Mouse (Mus musculus): ENCODE measurements around the gene Ern1. TPM values are rescaled to one million over a fixed set of nuclear protein-coding genes. Genes with fewer than 3 reads are reported as not detected.
"Not testable (repeated sequence)": the region's sequence is repeated elsewhere in the genome, so short reads cannot be mapped to it uniquely, and the experiment has no call there.

Gene Ern1
- polyA plus RNA-seq, 1 experiment from 2014 or later, result 5.3 TPM

GRCm38 (mm10) chr11:106500393-106501307 lies 13.0 kb upstream of the Ern1 start:
- Histone ChIP-seq H3K4me1 (peaks cover 4% of the 10 kb centered on the region; the same call in 1 of the 2 replicates), H3K36me3 (0 out of 2 replicates have a peak, but pooled peaks cover 2% of the 10 kb centered on the region), H3K4me3 (peak overlapping the region; percentile 89), H3K27ac (peak overlapping the region; percentile 99), H3K27me3 (ENCODE audit: insufficient read depth, poor library complexity, severe bottlenecking) (no peaks in the 10 kb centered on the region), H3K9me3 (no peaks in the 10 kb centered on the region)
- peak; percentile 99 for DNase-seq (ENCODE audit: low spot score)
- under 1% methylated on average over 54 of the region's 55 CpGs for WGBS

GRCm38 (mm10) chr11:106498739-106499379 lies 11.2 kb upstream of the Ern1 start:
- Histone ChIP-seq H3K27ac (no peak overlapping the region), H3K4me1 (peaks cover 4% of the 10 kb centered on the region; the same call in 1 of the 2 replicates), H3K9me3 (no peaks in the 10 kb centered on the region), H3K27me3 (ENCODE audit: insufficient read depth, poor library complexity, severe bottlenecking) (no peaks in the 10 kb centered on the region), H3K36me3 (0 out of 2 replicates have a peak, but pooled peaks cover 2% of the 10 kb centered on the region), H3K4me3 (no peak overlapping the region)
- WGBS, result 30% methylated on average over 4 of the region's 4 CpGs
- DNase-seq (ENCODE audit: low spot score), result no peak

- no peak for DNase-seq (ENCODE audit: low spot score)
- Histone ChIP-seq H3K9me3 (no peaks in the 10 kb centered on the region), H3K27me3 (ENCODE audit: insufficient read depth, poor library complexity, severe bottlenecking) (no peaks in the 10 kb centered on the region), H3K4me3 (no peak overlapping the region), H3K27ac (no peak overlapping the region), H3K36me3 (0 out of 2 replicates have a peak, but pooled peaks cover 2% of the 10 kb centered on the region), H3K4me1 (peaks cover 4% of the 10 kb centered on the region; the same call in 1 of the 2 replicates)
- 80% methylated on average over 2 of the region's 2 CpGs for WGBS
Measured at GRCm38 (mm10) chr11:106497926-106498325, 10.3 kb upstream of the Ern1 start.

- H3K9me3 ChIP-seq; H3K36me3 ChIP-seq; DNase-seq (ENCODE audit: low spot score); H3K4me3 ChIP-seq; H3K27me3 ChIP-seq (ENCODE audit: insufficient read depth, poor library complexity, severe bottlenecking); H3K4me1 ChIP-seq; H3K27ac ChIP-seq: not testable (repeated sequence)
- WGBS, result 84% methylated on average over 2 of the region's 2 CpGs
Measured at GRCm38 (mm10) chr11:106497009-106497408, 9.4 kb upstream of the Ern1 start.

GRCm38 (mm10) chr11:106492984-106493669 lies 5.5 kb upstream of the Ern1 start:
- DNase-seq (ENCODE audit: low spot score), result no peak
- 77% methylated on average over 7 of the region's 7 CpGs for WGBS

GRCm38 (mm10) chr11:106491393-106491792 lies 3.7 kb upstream of the Ern1 start:
- peaks cover 17% of the 10 kb centered on the region for H3K4me1 ChIP-seq
- no peak overlapping the region for H3K4me3 ChIP-seq
- no peaks in the 10 kb centered on the region for H3K27me3 ChIP-seq (ENCODE audit: insufficient read depth, poor library complexity, severe bottlenecking)
- 4% methylated on average over 3 of the region's 3 CpGs for WGBS
- H3K27ac ChIP-seq, result no peak overlapping the region
- H3K9me3 ChIP-seq, result no peaks in the 10 kb centered on the region
- DNase-seq (ENCODE audit: low spot score), result no peak
- no peaks in the 10 kb centered on the region for H3K36me3 ChIP-seq

More at GRCm38 (mm10) chr11:106492984-106493669, 5.5 kb upstream of the Ern1 start:
- Histone ChIP-seq H3K36me3 (no peaks in the 10 kb centered on the region), H3K27ac (no peak overlapping the region), H3K9me3 (no peaks in the 10 kb centered on the region), H3K27me3 (ENCODE audit: insufficient read depth, poor library complexity, severe bottlenecking) (no peaks in the 10 kb centered on the region), H3K4me1 (peaks cover 10% of the 10 kb centered on the region), H3K4me3 (no peak overlapping the region)

GRCm38 (mm10) chr11:106490600-106490999 lies 2.9 kb upstream of the Ern1 start:
- not testable (repeated sequence) for H3K27me3 ChIP-seq (ENCODE audit: insufficient read depth, poor library complexity, severe bottlenecking); H3K4me3 ChIP-seq; H3K27ac ChIP-seq; H3K36me3 ChIP-seq; DNase-seq (ENCODE audit: low spot score); H3K9me3 ChIP-seq
- 83% methylated on average over 6 of the region's 6 CpGs for WGBS
- H3K4me1 ChIP-seq, result peaks cover 18% of the 10 kb centered on the region

GRCm38 (mm10) chr11:106490057-106490456 lies 2.4 kb upstream of the Ern1 start:
- Histone ChIP-seq H3K9me3 (no peaks in the 10 kb centered on the region), H3K36me3 (no peaks in the 10 kb centered on the region), H3K4me3 (no peak overlapping the region), H3K27me3 (ENCODE audit: insufficient read depth, poor library complexity, severe bottlenecking) (no peaks in the 10 kb centered on the region), H3K4me1 (peaks cover 18% of the 10 kb centered on the region), H3K27ac (no peak overlapping the region)
- no peak for DNase-seq (ENCODE audit: low spot score)
- 65% methylated on average over 10 of the region's 10 CpGs for WGBS

GRCm38 (mm10) chr11:106489036-106489693 lies 1.5 kb upstream of the Ern1 start:
- Histone ChIP-seq H3K4me3 (no peak overlapping the region), H3K36me3 (no peaks in the 10 kb centered on the region), H3K27me3 (ENCODE audit: insufficient read depth, poor library complexity, severe bottlenecking) (no peaks in the 10 kb centered on the region), H3K27ac (0 out of 2 replicates have a peak overlapping the region, but pooled peaks have one; percentile 91), H3K9me3 (no peaks in the 10 kb centered on the region), H3K4me1 (peaks cover 18% of the 10 kb centered on the region)
- no peak for DNase-seq (ENCODE audit: low spot score)
- 54% methylated on average over 7 of the region's 7 CpGs for WGBS

- no peaks in the 10 kb centered on the region for H3K9me3 ChIP-seq
- WGBS, result 14% methylated on average over 17 of the region's 17 CpGs
- H3K36me3 ChIP-seq, result no peaks in the 10 kb centered on the region
- peak overlapping the region; percentile 91 for H3K27ac ChIP-seq
- peaks cover 18% of the 10 kb centered on the region for H3K4me1 ChIP-seq
- no peaks in the 10 kb centered on the region for H3K27me3 ChIP-seq (ENCODE audit: insufficient read depth, poor library complexity, severe bottlenecking)
- DNase-seq (ENCODE audit: low spot score), result no peak
- peak overlapping the region; percentile 89 for H3K4me3 ChIP-seq
Measured at GRCm38 (mm10) chr11:106488126-106488561, 492 bp upstream of the Ern1 start.

GRCm38 (mm10) chr11:106486866-106487732 lies 553 bp downstream of the Ern1 start:
- Histone ChIP-seq H3K27me3 (ENCODE audit: insufficient read depth, poor library complexity, severe bottlenecking) (no peaks in the 10 kb centered on the region), H3K4me1 (peaks cover 18% of the 10 kb centered on the region), H3K36me3 (no peaks in the 10 kb centered on the region; the same call in 1 of the 2 replicates), H3K4me3 (peak overlapping the region; percentile 89), H3K9me3 (no peaks in the 10 kb centered on the region), H3K27ac (peak overlapping the region; percentile 91)
- under 1% methylated on average over 86 of the region's 86 CpGs for WGBS
- DNase-seq (ENCODE audit: low spot score), result peak; percentile 75

Measured in heart, embryonic 10.5 days (tissue).